Mouse (Mus musculus) small intestine, adult 2 months (tissue): ENCODE measurements at regions not wholly inside any gene's neighbourhood (a gene's known extent, or its start where the extent isn't known, plus 50 kb on each side); places are given as distances from the start of the nearest gene placed in this dataset.
"Not testable (repeated sequence)": the region's sequence is repeated elsewhere in the genome, so short reads cannot be mapped to it uniquely, and the experiment has no call there.

Source experiments
- H3K27ac ChIP-seq: fragments of 200-500 bp; 2 replicates; pipeline ENCODE4 v1.5.1; 2012; ENCODE audit warnings: low read depth, low read length, control low read depth, inconsistent platforms; ENCODE audit not compliant: insufficient read depth
- H3K27me3 ChIP-seq: fragments of 200-500 bp; 2 replicates; pipeline ENCODE4 v1.6.1; 2012; ENCODE audit warnings: mild to moderate bottlenecking, moderate library complexity, low read length, inconsistent platforms; ENCODE audit not compliant: control insufficient read depth, insufficient read depth
- H3K36me3 ChIP-seq: fragments of 200-500 bp; 2 replicates; pipeline ENCODE4 v1.6.1; 2012; ENCODE audit warnings: mild to moderate bottlenecking, low read length, control low read depth, inconsistent platforms; ENCODE audit not compliant: control insufficient read depth, insufficient read depth
- H3K4me1 ChIP-seq: fragments of 200-500 bp; 2 replicates; pipeline ENCODE4 v1.6.1; 2012; ENCODE audit warnings: low read length, inconsistent platforms, mixed read lengths; ENCODE audit not compliant: control insufficient read depth, insufficient read depth, insufficient read length
- H3K4me3 ChIP-seq: fragments of 200-500 bp; 2 replicates; pipeline ENCODE4 v1.5.1; 2012; ENCODE audit warnings: low read depth, mild to moderate bottlenecking, control low read depth, inconsistent platforms, low read length, moderate library complexity
- CTCF ChIP-seq: fragments of 200-500 bp; IDR thresholded peaks from 2 replicates; pipeline ENCODE4 v1.5.1; 2012; ENCODE audit warnings: low read depth, mild to moderate bottlenecking, control low read depth, inconsistent platforms, low read length, moderate library complexity, mixed read lengths; ENCODE audit not compliant: insufficient replicate concordance, insufficient read length; ENCODE audit errors: extremely low read depth
- POLR2A ChIP-seq: fragments of 200-500 bp; IDR thresholded peaks from 2 replicates; pipeline ENCODE4 v1.6.1; 2012; ENCODE audit warnings: low read depth, mild to moderate bottlenecking, control low read depth, inconsistent platforms, low read length, moderate library complexity
- WGBS: fragments of 180-500 bp; shearing (Covaris S2); methylation state at CpG from one replicate; pipeline ENCODE4 v1.1.7; 2018; 5-methylcytosine and 5-hydroxymethylcytosine counted together

- 2% methylated on average over 37 of the region's 42 CpGs for WGBS
- not testable (repeated sequence) for H3K36me3 ChIP-seq, H3K27me3 ChIP-seq, H3K27ac ChIP-seq, H3K4me1 ChIP-seq
- TF ChIP-seq POLR2A, result peak; percentile 26; the same call in 1 of the 2 replicates
- H3K4me3 ChIP-seq, result peak overlapping the region; percentile 70
These were observed 242.1 kb downstream of the Gm21863 start for GRCm38 (mm10) chr12:20196386-20196785.

- H3K27me3 ChIP-seq, H3K4me1 ChIP-seq, H3K36me3 ChIP-seq, H3K27ac ChIP-seq: not testable (repeated sequence)
- WGBS, result 4% methylated on average over 37 of the region's 37 CpGs
- H3K4me3 ChIP-seq, result peak overlapping the region; percentile 70
These were observed 242.6 kb downstream of the Gm21863 start for GRCm38 (mm10) chr12:20196905-20197304.

GRCm38 (mm10) chr12:20223921-20224320, 269.6 kb downstream of the Gm21863 start:
- not testable (repeated sequence) for H3K4me1 ChIP-seq, H3K27me3 ChIP-seq, H3K27ac ChIP-seq, H3K4me3 ChIP-seq, H3K36me3 ChIP-seq
- WGBS, result 67% methylated on average over 1 of the region's 1 CpGs

GRCm38 (mm10) chr12:20226831-20227230, 272.5 kb downstream of the Gm21863 start:
- 79% methylated on average over 9 of the region's 9 CpGs for WGBS
- H3K27me3 ChIP-seq, H3K27ac ChIP-seq, H3K36me3 ChIP-seq, H3K4me3 ChIP-seq, H3K4me1 ChIP-seq: not testable (repeated sequence)

- H3K4me3 ChIP-seq, H3K27ac ChIP-seq, H3K27me3 ChIP-seq, H3K4me1 ChIP-seq, H3K36me3 ChIP-seq: not testable (repeated sequence)
- 74% methylated on average over 21 of the region's 21 CpGs for WGBS
These were observed 273.3 kb downstream of the Gm21863 start for GRCm38 (mm10) chr12:20227427-20228160.

GRCm38 (mm10) chr12:20228321-20228999, 274.2 kb downstream of the Gm21863 start:
- not testable (repeated sequence) for H3K27ac ChIP-seq, H3K27me3 ChIP-seq, H3K36me3 ChIP-seq, H3K4me3 ChIP-seq, H3K4me1 ChIP-seq
- WGBS, result 72% methylated on average over 21 of the region's 21 CpGs

- H3K36me3 ChIP-seq, H3K4me1 ChIP-seq, H3K27me3 ChIP-seq, H3K27ac ChIP-seq, H3K4me3 ChIP-seq: not testable (repeated sequence)
- 80% methylated on average over 8 of the region's 8 CpGs for WGBS
These were observed 275.1 kb downstream of the Gm21863 start for GRCm38 (mm10) chr12:20229441-20229840.

- TF ChIP-seq POLR2A (no peak), CTCF (no peak)
- no peaks in the 10 kb centered on the region for H3K36me3 ChIP-seq
- no peak overlapping the region for H3K27ac ChIP-seq
- WGBS, result 72% methylated on average over 27 of the region's 27 CpGs
- H3K4me1 ChIP-seq, result no peaks in the 10 kb centered on the region
- H3K27me3 ChIP-seq, result no peaks in the 10 kb centered on the region
- H3K4me3 ChIP-seq, result no peak overlapping the region
These were observed 276.0 kb downstream of the Gm21863 start for GRCm38 (mm10) chr12:20230141-20230892.
